Comparison of ENCODE assay signal across 15 mouse cellular contexts in genomic region chr3:38936485-38936884, GRCm38 (mm10). TPM values are rescaled to one million over a fixed set of nuclear protein-coding genes. Genes with fewer than 3 reads are reported as not detected.
DNase-seq lines count a peak whose midpoint lies in the region; ATAC-seq lines count a peak whose summit lies in the region.
"Had no signal": no experiment of that assay in that cellular context is flagged by ENCODE, and none has a peak within 500 bp of the region (broad histone marks: within the 10 kb centered on the region; RNA-seq: fewer than 3 reads in every experiment).

No protein-coding gene starts in this region.

- H3K4me1 ChIP-seq in heart, embryonic 15.5 days (replicated peaks), result peaks cover 25% of the 10 kb centered on the region

- 0 out of 2 replicates have a peak overlapping the region, but pooled peaks have one; percentile 5 for H3K27ac ChIP-seq in heart, embryonic 15.5 days
- H3K27ac ChIP-seq: hindbrain, postnatal 0 days had no signal

- ATAC-seq in heart, embryonic 15.5 days (replicated peaks; ENCODE audit: insufficient number of reproducible peaks, insufficient read depth, low FRiP score, low read depth), result no peak
- ATAC-seq in monocyte, adult 5-6 weeks (replicated peaks; ENCODE audit: insufficient number of reproducible peaks, low FRiP score, low TSS enrichment, poor library complexity, severe bottlenecking), result no peak
- ATAC-seq: forebrain, embryonic 16.5 days; hindbrain, postnatal 0 days had no signal

- no peaks in the 10 kb centered on the region for H3K9me3 ChIP-seq in heart, embryonic 15.5 days (replicated peaks)
- H3K9me3 ChIP-seq: kidney, embryonic 15.5 days had no signal

- no peak overlapping the region for H3K4me3 ChIP-seq in heart, embryonic 15.5 days
- H3K4me3 ChIP-seq: kidney, embryonic 15.5 days had no signal

- WGBS in heart, embryonic 15.5 days, result 66% methylated on average over 7 of the region's 7 CpGs

- DNase-seq in adrenal gland, adult (ENCODE audit: inconsistent age in 2 of 2, low spot score in 1 of 2), result peak; percentile 50 to 84
- DNase-seq in adrenal gland, postnatal 25 days, result no peak
- no peak for DNase-seq in heart, adult 8-10 months (ENCODE audit: low spot score)
- peak; percentile 23 for DNase-seq in urinary bladder, postnatal 14 days (ENCODE audit: low spot score)
- DNase-seq in urinary bladder, postnatal 4 days (ENCODE audit: low spot score in 2 of 2), result no peak
- no peak for DNase-seq in retina, postnatal 1 day
- DNase-seq: cerebellum, postnatal 36 days; right cerebral cortex, postnatal 25 days had no signal

- H3K9ac ChIP-seq in heart, embryonic 15.5 days, result no peak overlapping the region
- H3K9ac ChIP-seq: kidney, embryonic 15.5 days had no signal

- no peaks in the 10 kb centered on the region for H3K36me3 ChIP-seq in heart, embryonic 15.5 days
- H3K36me3 ChIP-seq: kidney, embryonic 15.5 days had no signal

- no peaks in the 10 kb centered on the region for H3K27me3 ChIP-seq in heart, embryonic 15.5 days
- H3K27me3 ChIP-seq: kidney, embryonic 15.5 days had no signal

- no peak overlapping the region for H3K4me2 ChIP-seq in heart, embryonic 15.5 days
- H3K4me2 ChIP-seq: kidney, embryonic 15.5 days; liver, embryonic 11.5 days had no signal

RNA-seq across cellular contexts. Expression of gene Fat4, which starts 49.7 kb away (rescaled TPM):
- 23.7 and 39.6 TPM in 2 replicates for total RNA-seq in adrenal gland, postnatal 25 days (2021)
- polyA plus RNA-seq in heart, embryonic 15.5 days (2015; fragmentation: Nextera tagmentation; extraction: Ambion mirVana), result 2.4 and 3.5 TPM in 2 replicates
- total RNA-seq in heart, adult 8-10 months (2022), result 1 to 10 TPM; 4.9 to 5.9 (median 5.5) TPM
- not detected in 3 replicates for total RNA-seq in monocyte, adult 5-6 weeks (2017)
- total RNA-seq: megakaryocyte progenitor cell, adult 5-6 weeks had no signal

Comparison
In these comparisons a context has a peak if more than half of its experiments do, and no peak if none do; other contexts are left out.
1. DNase-seq: peak in adrenal gland, adult (2 of 2) and urinary bladder, postnatal 14 days (single experiment); none in adrenal gland, postnatal 25 days (single experiment), heart, adult 8-10 months (single experiment), urinary bladder, postnatal 4 days (0 of 2) and retina, postnatal 1 day (single experiment).